Mouse (Mus musculus) C2C12 (cell line): ENCODE data around the gene Eef1a1.

Source experiments
- CTCF ChIP-seq: IDR thresholded peaks from one replicate; pipeline ENCODE4 v1.5.1; 2011; ENCODE audit not compliant: control insufficient read depth, insufficient read depth, insufficient read length
- MYOG ChIP-seq: IDR thresholded peaks from one replicate; pipeline ENCODE4 v1.6.1; 2011; ENCODE audit not compliant: control insufficient read depth, insufficient read length; ENCODE audit errors: extremely low read depth

DNA sequence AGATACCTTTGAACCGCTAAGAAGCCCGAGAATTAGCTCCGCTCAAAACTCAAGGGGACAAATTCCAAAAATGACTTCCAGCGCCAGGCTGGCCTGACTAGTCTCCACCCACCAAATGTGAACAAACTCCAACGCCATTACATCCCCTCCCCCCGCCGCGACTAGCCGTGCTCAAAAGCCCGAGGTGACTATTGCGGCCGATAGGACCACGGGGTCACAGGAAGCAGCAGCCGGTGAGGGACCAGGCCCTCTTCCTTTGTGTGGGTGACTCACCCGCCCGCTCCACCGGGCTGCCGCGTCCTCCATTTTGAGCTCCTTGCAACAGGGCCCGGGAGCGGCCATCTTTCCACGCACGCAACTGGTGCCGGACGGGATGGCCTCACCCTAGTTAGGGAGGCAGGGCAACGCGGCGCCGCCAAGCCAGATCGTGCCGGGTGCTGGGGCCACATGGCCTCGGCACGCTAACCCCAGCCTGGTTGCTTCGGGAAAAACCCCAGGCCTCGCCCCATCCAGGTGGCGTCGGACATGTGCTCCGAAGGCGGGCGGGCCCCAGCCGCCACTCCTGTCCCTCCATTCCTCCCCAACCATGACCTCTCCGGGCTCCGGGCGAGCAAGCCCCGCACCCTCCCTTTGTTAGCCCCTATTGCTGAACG lies 8.1 kb downstream of the Eef1a1 start:
- TF ChIP-seq CTCF: no peak
- no peak for TF ChIP-seq MYOG
